Mouse (Mus musculus): Measurements from ENCODE around the gene Itpr2. TPM values are rescaled to one million over a fixed set of nuclear protein-coding genes. Genes with fewer than 3 reads are reported as not detected.

Itpr2 gene
- polyA plus RNA-seq, 1 experiment from 2014 or later = 7.5 TPM

GRCm38 (mm10) chr6:146212339-146212738, 289.7 kb downstream of the Itpr2 start:
- Histone ChIP-seq H3K4me2 (ENCODE audit: low read depth, low read length) (no peak overlapping the region), H3K9ac (ENCODE audit: low read depth, low read length) (no peak overlapping the region), H3K27me3 (ENCODE audit: control insufficient read depth, insufficient read depth, low read depth, low read length) (no peaks in the 10 kb centered on the region), H3K4me1 (ENCODE audit: control insufficient read depth, low read depth, low read length) (peaks cover 14% of the 10 kb centered on the region), H3K27ac (ENCODE audit: low read length) (no peak overlapping the region), H3K4me3 (ENCODE audit: low read depth, low read length) (no peak overlapping the region), H3K36me3 (ENCODE audit: control insufficient read depth, insufficient read depth) (no peaks in the 10 kb centered on the region), H3K9me3 (replicated peaks; ENCODE audit: control insufficient read depth, low read length) (no peaks in the 10 kb centered on the region)
- ATAC-seq (ENCODE audit: low read depth) = no peak
- 75% methylated on average over 3 of the region's 3 CpGs for WGBS (ENCODE audit: insufficient replicate concordance)

- H3K27ac ChIP-seq (ENCODE audit: low read length) = no peak overlapping the region
- H3K9me3 ChIP-seq (replicated peaks; ENCODE audit: control insufficient read depth, low read length) = no peaks in the 10 kb centered on the region
- ATAC-seq (ENCODE audit: low read depth) = no peak
- no peaks in the 10 kb centered on the region for H3K36me3 ChIP-seq (ENCODE audit: control insufficient read depth, insufficient read depth)
- 66% methylated on average over 6 of the region's 6 CpGs for WGBS (ENCODE audit: insufficient replicate concordance)
- H3K4me3 ChIP-seq (ENCODE audit: low read depth, low read length) = no peak overlapping the region
- no peaks in the 10 kb centered on the region for H3K27me3 ChIP-seq (ENCODE audit: control insufficient read depth, insufficient read depth, low read depth, low read length)
- no peak overlapping the region for H3K9ac ChIP-seq (ENCODE audit: low read depth, low read length)
- H3K4me2 ChIP-seq (ENCODE audit: low read depth, low read length) = no peak overlapping the region
- peaks cover 14% of the 10 kb centered on the region for H3K4me1 ChIP-seq (ENCODE audit: control insufficient read depth, low read depth, low read length)
These were observed 290.8 kb downstream of the Itpr2 start for GRCm38 (mm10) chr6:146211233-146211632.

- no peaks in the 10 kb centered on the region for H3K27me3 ChIP-seq (ENCODE audit: control insufficient read depth, insufficient read depth, low read depth, low read length)
- H3K9me3 ChIP-seq (replicated peaks; ENCODE audit: control insufficient read depth, low read length) = no peaks in the 10 kb centered on the region
- no peaks in the 10 kb centered on the region for H3K4me1 ChIP-seq (ENCODE audit: control insufficient read depth, low read depth, low read length)
- no peak overlapping the region for H3K4me3 ChIP-seq (ENCODE audit: low read depth, low read length)
- H3K27ac ChIP-seq (ENCODE audit: low read length) = no peak overlapping the region
- ATAC-seq (ENCODE audit: low read depth) = no peak
- H3K36me3 ChIP-seq (ENCODE audit: control insufficient read depth, insufficient read depth) = no peaks in the 10 kb centered on the region
- 39% methylated on average over 6 of the region's 6 CpGs for WGBS (ENCODE audit: insufficient replicate concordance)
- no peak overlapping the region for H3K9ac ChIP-seq (ENCODE audit: low read depth, low read length)
- no peak overlapping the region for H3K4me2 ChIP-seq (ENCODE audit: low read depth, low read length)
These were observed 293.0 kb downstream of the Itpr2 start for GRCm38 (mm10) chr6:146208983-146209382.

GRCm38 (mm10) chr6:146207204-146207959, 294.6 kb downstream of the Itpr2 start:
- Histone ChIP-seq H3K9ac (ENCODE audit: low read depth, low read length) (no peak overlapping the region), H3K27ac (ENCODE audit: low read length) (no peak overlapping the region), H3K4me2 (ENCODE audit: low read depth, low read length) (no peak overlapping the region), H3K27me3 (ENCODE audit: control insufficient read depth, insufficient read depth, low read depth, low read length) (no peaks in the 10 kb centered on the region), H3K4me1 (ENCODE audit: control insufficient read depth, low read depth, low read length) (no peaks in the 10 kb centered on the region), H3K36me3 (ENCODE audit: control insufficient read depth, insufficient read depth) (no peaks in the 10 kb centered on the region), H3K9me3 (replicated peaks; ENCODE audit: control insufficient read depth, low read length) (no peaks in the 10 kb centered on the region), H3K4me3 (ENCODE audit: low read depth, low read length) (no peak overlapping the region)
- WGBS (ENCODE audit: insufficient replicate concordance) = 50% methylated on average over 10 of the region's 10 CpGs
- ATAC-seq (ENCODE audit: low read depth) = no peak

- Histone ChIP-seq H3K4me2 (ENCODE audit: low read depth, low read length) (no peak overlapping the region), H3K4me1 (ENCODE audit: control insufficient read depth, low read depth, low read length) (no peaks in the 10 kb centered on the region), H3K4me3 (ENCODE audit: low read depth, low read length) (no peak overlapping the region), H3K27me3 (ENCODE audit: control insufficient read depth, insufficient read depth, low read depth, low read length) (no peaks in the 10 kb centered on the region), H3K36me3 (ENCODE audit: control insufficient read depth, insufficient read depth) (no peaks in the 10 kb centered on the region), H3K27ac (ENCODE audit: low read length) (no peak overlapping the region), H3K9ac (ENCODE audit: low read depth, low read length) (no peak overlapping the region), H3K9me3 (replicated peaks; ENCODE audit: control insufficient read depth, low read length) (no peaks in the 10 kb centered on the region)
- WGBS (ENCODE audit: insufficient replicate concordance) = 38% methylated on average over 2 of the region's 2 CpGs
- no peak for ATAC-seq (ENCODE audit: low read depth)
These were observed 296.9 kb downstream of the Itpr2 start for GRCm38 (mm10) chr6:146205136-146205535.

GRCm38 (mm10) chr6:146204470-146204869, 297.6 kb downstream of the Itpr2 start:
- no peaks in the 10 kb centered on the region for H3K36me3 ChIP-seq (ENCODE audit: control insufficient read depth, insufficient read depth)
- no peaks in the 10 kb centered on the region for H3K4me1 ChIP-seq (ENCODE audit: control insufficient read depth, low read depth, low read length)
- H3K4me2 ChIP-seq (ENCODE audit: low read depth, low read length) = no peak overlapping the region
- H3K4me3 ChIP-seq (ENCODE audit: low read depth, low read length) = no peak overlapping the region
- H3K9me3 ChIP-seq (replicated peaks; ENCODE audit: control insufficient read depth, low read length) = no peaks in the 10 kb centered on the region
- ATAC-seq (ENCODE audit: low read depth) = no peak
- H3K27me3 ChIP-seq (ENCODE audit: control insufficient read depth, insufficient read depth, low read depth, low read length) = no peaks in the 10 kb centered on the region
- WGBS (ENCODE audit: insufficient replicate concordance) = 34% methylated on average over 4 of the region's 4 CpGs
- H3K9ac ChIP-seq (ENCODE audit: low read depth, low read length) = no peak overlapping the region
- no peak overlapping the region for H3K27ac ChIP-seq (ENCODE audit: low read length)

GRCm38 (mm10) chr6:146197868-146198379, 304.1 kb downstream of the Itpr2 start:
- Histone ChIP-seq H3K9ac (ENCODE audit: low read depth, low read length) (no peak overlapping the region), H3K9me3 (replicated peaks; ENCODE audit: control insufficient read depth, low read length) (no peaks in the 10 kb centered on the region), H3K36me3 (ENCODE audit: control insufficient read depth, insufficient read depth) (no peaks in the 10 kb centered on the region), H3K4me1 (ENCODE audit: control insufficient read depth, low read depth, low read length) (no peaks in the 10 kb centered on the region), H3K4me3 (ENCODE audit: low read depth, low read length) (no peak overlapping the region), H3K4me2 (ENCODE audit: low read depth, low read length) (no peak overlapping the region), H3K27me3 (ENCODE audit: control insufficient read depth, insufficient read depth, low read depth, low read length) (no peaks in the 10 kb centered on the region), H3K27ac (ENCODE audit: low read length) (no peak overlapping the region)
- ATAC-seq (ENCODE audit: low read depth) = no peak
- WGBS (ENCODE audit: insufficient replicate concordance) = 77% methylated on average over 7 of the region's 7 CpGs

GRCm38 (mm10) chr6:146196701-146197100, 305.3 kb downstream of the Itpr2 start:
- ATAC-seq (ENCODE audit: low read depth) = no peak
- H3K27ac ChIP-seq (ENCODE audit: low read length) = no peak overlapping the region
- H3K9ac ChIP-seq (ENCODE audit: low read depth, low read length) = no peak overlapping the region
- WGBS (ENCODE audit: insufficient replicate concordance) = 64% methylated on average over 1 of the region's 1 CpGs
- no peaks in the 10 kb centered on the region for H3K9me3 ChIP-seq (replicated peaks; ENCODE audit: control insufficient read depth, low read length)
- no peak overlapping the region for H3K4me2 ChIP-seq (ENCODE audit: low read depth, low read length)
- no peaks in the 10 kb centered on the region for H3K27me3 ChIP-seq (ENCODE audit: control insufficient read depth, insufficient read depth, low read depth, low read length)
- H3K4me1 ChIP-seq (ENCODE audit: control insufficient read depth, low read depth, low read length) = no peaks in the 10 kb centered on the region
- H3K4me3 ChIP-seq (ENCODE audit: low read depth, low read length) = no peak overlapping the region
- no peaks in the 10 kb centered on the region for H3K36me3 ChIP-seq (ENCODE audit: control insufficient read depth, insufficient read depth)

- no peaks in the 10 kb centered on the region for H3K9me3 ChIP-seq (replicated peaks; ENCODE audit: control insufficient read depth, low read length)
- no peak overlapping the region for H3K9ac ChIP-seq (ENCODE audit: low read depth, low read length)
- H3K36me3 ChIP-seq (ENCODE audit: control insufficient read depth, insufficient read depth) = no peaks in the 10 kb centered on the region
- no peak for ATAC-seq (ENCODE audit: low read depth)
- WGBS (ENCODE audit: insufficient replicate concordance) = 46% methylated on average over 7 of the region's 7 CpGs
- no peak overlapping the region for H3K27ac ChIP-seq (ENCODE audit: low read length)
- H3K4me3 ChIP-seq (ENCODE audit: low read depth, low read length) = no peak overlapping the region
- no peak overlapping the region for H3K4me2 ChIP-seq (ENCODE audit: low read depth, low read length)
- H3K4me1 ChIP-seq (ENCODE audit: control insufficient read depth, low read depth, low read length) = no peaks in the 10 kb centered on the region
- no peaks in the 10 kb centered on the region for H3K27me3 ChIP-seq (ENCODE audit: control insufficient read depth, insufficient read depth, low read depth, low read length)
These were observed 306.1 kb downstream of the Itpr2 start for GRCm38 (mm10) chr6:146195854-146196457.
